Mouse (Mus musculus): Measurements from ENCODE around the gene Slamf7.

DNA sequence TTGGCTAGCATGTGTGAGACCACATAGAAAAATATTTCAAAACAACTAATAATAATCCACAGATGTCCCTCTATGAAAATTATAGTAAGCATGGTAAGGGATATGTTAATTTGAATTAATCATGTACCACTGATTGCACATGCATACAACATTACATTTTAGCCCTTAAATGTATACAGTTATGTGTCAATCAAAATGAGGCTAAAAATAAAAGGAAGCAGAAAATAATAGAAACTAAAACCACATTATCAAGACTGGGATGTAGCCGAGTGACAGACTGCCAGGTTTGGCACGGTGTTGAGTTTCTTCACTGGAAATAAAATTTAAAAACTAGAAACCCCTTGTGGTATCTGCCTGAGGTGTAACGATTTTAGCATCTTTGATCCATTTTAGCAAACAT is 33.2 kb downstream of the Slamf7 start:
- TF ChIP-seq HCFC1 (IDR thresholded peaks at IDR 0.05; ENCODE audit: borderline replicate concordance, insufficient read depth, low read length) (no peak), CHD2 (IDR thresholded peaks at IDR 0.05; ENCODE audit: low read depth, low read length) (no peak), ZNF384 (IDR thresholded peaks at IDR 0.05; ENCODE audit: low read depth, low read length) (no peak), MAFK (IDR thresholded peaks at IDR 0.05; ENCODE audit: insufficient read depth, low read depth, low read length) (no peak), ZC3H11A (IDR thresholded peaks at IDR 0.05; ENCODE audit: borderline replicate concordance, low read depth, low read length) (no peak)

All from ES-E14 (cell line).